8 mouse cellular contexts compared by ENCODE assay signal in the genomic region with DNA sequence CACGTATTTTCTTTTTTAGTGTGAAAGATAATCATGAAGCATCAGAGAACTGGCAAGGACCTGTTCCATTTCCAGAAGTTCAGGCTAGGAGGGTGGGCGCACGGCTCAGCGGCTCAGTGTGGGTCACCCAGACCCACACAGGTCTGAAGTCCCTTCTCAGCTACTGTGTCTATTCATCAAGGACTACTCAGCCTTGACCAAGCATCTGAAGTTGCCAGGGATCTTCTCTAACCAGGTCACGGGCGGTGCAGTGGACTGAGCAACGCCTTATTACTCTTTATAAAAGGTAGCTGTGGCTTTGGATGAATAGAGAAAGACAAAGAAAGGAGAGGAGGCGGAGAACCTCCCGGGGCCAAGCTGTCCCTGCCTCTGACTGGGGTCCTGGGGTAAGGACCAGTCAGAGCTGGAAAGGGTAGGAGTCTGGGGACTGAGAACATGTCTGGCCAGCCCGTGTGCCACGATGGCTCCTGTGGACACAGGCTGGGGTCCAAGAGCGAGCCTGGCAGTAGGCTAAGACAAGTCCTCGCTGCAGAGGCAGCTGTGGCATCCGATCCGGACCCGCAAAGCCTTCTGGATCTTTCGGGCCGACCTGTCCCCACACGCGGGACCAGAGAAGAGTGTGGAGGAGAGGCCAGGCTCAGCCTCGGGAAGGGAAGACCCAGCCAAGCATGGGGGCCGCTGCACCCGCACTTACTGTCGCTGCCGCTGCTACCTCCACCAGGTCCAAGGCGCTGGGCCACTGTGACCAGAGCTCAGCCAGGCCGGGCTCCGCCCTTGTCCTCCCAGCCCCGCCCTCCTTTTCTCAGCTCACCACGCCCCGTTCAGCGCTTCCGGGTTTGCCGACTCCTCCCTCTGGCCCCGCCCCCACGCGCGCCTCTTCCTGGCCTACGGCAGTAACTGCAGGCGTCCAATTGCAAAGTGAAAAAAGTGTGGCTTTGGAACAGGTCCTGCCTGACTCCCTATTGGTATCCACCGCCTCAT. TPM values are rescaled to one million over a fixed set of nuclear protein-coding genes. Genes with fewer than 3 reads are reported as not detected.
DNase-seq lines count a peak whose midpoint lies in the region; ATAC-seq and TF ChIP-seq lines count a peak whose summit lies in the region.

Gene Slc29a3 (minus strand): TSS at position 755 of the 981 bp plus-strand sequence.

- no peaks in the 10 kb centered on the region for H3K9me3 ChIP-seq in G1E (replicated peaks)
- H3K9me3 ChIP-seq in forebrain, embryonic 16.5 days (ENCODE audit: control insufficient read depth, low read length) = no peaks in the 10 kb centered on the region
- no peaks in the 10 kb centered on the region for H3K9me3 ChIP-seq in lung, embryonic 14.5 days (ENCODE audit: low read depth, low read length)

- peak within 1 kb of the TSS; percentile 91 for H3K4me2 ChIP-seq in forebrain, embryonic 16.5 days (ENCODE audit: low read length)
- H3K4me2 ChIP-seq in lung, embryonic 14.5 days = peak within 1 kb of the TSS; percentile 75

- H3K4me3 ChIP-seq in G1E (ENCODE audit: low read depth, low read length) = peak within 1 kb of the TSS; percentile 75
- H3K4me3 ChIP-seq in forebrain, embryonic 16.5 days (replicated peaks; ENCODE audit: low read length) = peak within 1 kb of the TSS; percentile 77
- peak within 1 kb of the TSS; percentile 93 for H3K4me3 ChIP-seq in layer of hippocampus, adult 2 months
- peak within 1 kb of the TSS; percentile 64 for H3K4me3 ChIP-seq in lung, embryonic 14.5 days (ENCODE audit: low read depth, low read length)
- peak within 1 kb of the TSS; percentile 61 for H3K4me3 ChIP-seq in olfactory bulb, adult 2 months (ENCODE audit: insufficient read depth, low read depth, low read length)
- peak within 1 kb of the TSS; percentile 76 for H3K4me3 ChIP-seq in thymus, adult 2 months (ENCODE audit: control insufficient read depth, insufficient read depth, low read length)

- peak; percentile 93 for ATAC-seq in G1E (ENCODE audit: extremely low read depth, insufficient number of reproducible peaks, low FRiP score, poor library complexity, severe bottlenecking)
- peak; percentile 91 for ATAC-seq in forebrain, embryonic 16.5 days
- ATAC-seq in lung, embryonic 14.5 days (ENCODE audit: insufficient read depth) = peak; percentile 94

- peak within 1 kb of the TSS; percentile 84 for H3K9ac ChIP-seq in forebrain, embryonic 16.5 days (replicated peaks; ENCODE audit: low read depth, low read length)
- peak within 1 kb of the TSS; percentile 75 for H3K9ac ChIP-seq in lung, embryonic 14.5 days

- TF ChIP-seq POLR2A in olfactory bulb, adult 2 months (IDR thresholded peaks at IDR 0.05; ENCODE audit: insufficient read depth, low read depth, low read length) = peak; percentile 41; the same call in 1 of the 2 replicates
- TF ChIP-seq POLR2A in thymus, adult 2 months (IDR thresholded peaks at IDR 0.05; ENCODE audit: control insufficient read depth, extremely low read depth, insufficient read depth, low read length, poor library complexity) = peak; percentile 81

- peak within 1 kb of the TSS; percentile 57 for H3K27ac ChIP-seq in forebrain, embryonic 16.5 days (ENCODE audit: low read length)
- H3K27ac ChIP-seq in layer of hippocampus, adult 2 months = peak within 1 kb of the TSS; percentile 92
- peak within 1 kb of the TSS; percentile 63; the same call in 1 of the 2 replicates for H3K27ac ChIP-seq in lung, embryonic 14.5 days (ENCODE audit: low read depth)
- no peak within 1 kb of the TSS for H3K27ac ChIP-seq in olfactory bulb, adult 2 months (ENCODE audit: insufficient read depth, low read depth, low read length)
- peak within 1 kb of the TSS; percentile 65 for H3K27ac ChIP-seq in thymus, adult 2 months (ENCODE audit: control insufficient read depth, insufficient read depth, low read length)

- H3K4me1 ChIP-seq in G1E (ENCODE audit: insufficient read depth, low read depth, low read length) = peaks cover 2% of the 10 kb centered on the region
- peaks cover 17% of the 10 kb centered on the region for H3K4me1 ChIP-seq in forebrain, embryonic 16.5 days (replicated peaks; ENCODE audit: control insufficient read depth, insufficient read depth, low read length)
- peaks cover 6% of the 10 kb centered on the region; the same call in 1 of the 2 replicates for H3K4me1 ChIP-seq in lung, embryonic 14.5 days (ENCODE audit: insufficient read depth)
- H3K4me1 ChIP-seq in olfactory bulb, adult 2 months (ENCODE audit: control insufficient read depth, insufficient read depth, low read length) = peaks cover 19% of the 10 kb centered on the region
- H3K4me1 ChIP-seq in thymus, adult 2 months (replicated peaks; ENCODE audit: control insufficient read depth, insufficient read depth, low read length) = peaks cover 20% of the 10 kb centered on the region

- intact Hi-C loops in heart, postnatal 36 days (cut with DNase I) = no loop called here

- DNase-seq in G1E (ENCODE audit: low spot score) = peak; percentile 75
- DNase-seq in cerebellum, adult 18-20 months = peak; percentile 92 to 93
- peak; percentile 98 to 99 for DNase-seq in heart, postnatal 36 days
- DNase-seq in layer of hippocampus, adult 2 months (ENCODE audit: low spot score in 2 of 2) = peak; percentile 95 to 96
- peak; percentile 97 for DNase-seq in lung, embryonic 14.5 days
- peak; percentile 98 for DNase-seq in thymus, adult 2 months

- peaks cover 28% of the 10 kb centered on the region for H3K36me3 ChIP-seq in G1E (replicated peaks)
- H3K36me3 ChIP-seq in forebrain, embryonic 16.5 days (ENCODE audit: control insufficient read depth, insufficient read depth) = no peaks in the 10 kb centered on the region
- H3K36me3 ChIP-seq in lung, embryonic 14.5 days (ENCODE audit: insufficient read depth) = peaks cover 5% of the 10 kb centered on the region; the same call in 1 of the 2 replicates
- H3K36me3 ChIP-seq in thymus, adult 2 months (ENCODE audit: control insufficient read depth, insufficient read depth, low read length) = no peaks in the 10 kb centered on the region

- 6% methylated on average over 37 of the region's 41 CpGs for WGBS in forebrain, embryonic 16.5 days
- WGBS in lung, embryonic 14.5 days = 10% methylated on average over 41 of the region's 41 CpGs
- 11% methylated on average over 41 of the region's 41 CpGs for WGBS in olfactory bulb, adult 2 months
- 2% methylated on average over 41 of the region's 41 CpGs for WGBS in thymus, adult 2 months

- no peak for TF ChIP-seq CTCF in G1E (IDR thresholded peaks at IDR 0.05; ENCODE audit: low read depth, low read length)
- peak; percentile 72 for TF ChIP-seq CTCF in layer of hippocampus, adult 2 months (conservative IDR thresholded peaks at IDR 0.05)
- peak; percentile 66 for TF ChIP-seq CTCF in lung, embryonic 14.5 days (IDR thresholded peaks at IDR 0.05; ENCODE audit: low read depth)
- no peak for TF ChIP-seq CTCF in olfactory bulb, adult 2 months (IDR thresholded peaks at IDR 0.05; ENCODE audit: insufficient read depth, low read depth, low read length)
- peak; percentile 50; the same call in 1 of the 2 replicates for TF ChIP-seq CTCF in thymus, adult 2 months (IDR thresholded peaks at IDR 0.05; ENCODE audit: borderline replicate concordance, control insufficient read depth, extremely low read depth, insufficient read depth, low read length, poor library complexity)

- no peaks in the 10 kb centered on the region for H3K27me3 ChIP-seq in G1E (ENCODE audit: insufficient read depth, low read length)
- no peaks in the 10 kb centered on the region for H3K27me3 ChIP-seq in forebrain, embryonic 16.5 days (replicated peaks; ENCODE audit: control insufficient read depth, insufficient read depth, low read length)
- no peaks in the 10 kb centered on the region for H3K27me3 ChIP-seq in lung, embryonic 14.5 days (ENCODE audit: insufficient read depth, low read length)
- H3K27me3 ChIP-seq in thymus, adult 2 months (ENCODE audit: control insufficient read depth, insufficient read depth, low read length) = no peaks in the 10 kb centered on the region

RNA-seq across cellular contexts. Expression of gene Slc29a3, which starts in this region (rescaled TPM):
- 5.7 and 7.4 TPM in 2 replicates for total RNA-seq in G1E (2014; fragmentation: Nextera tagmentation)
- total RNA-seq in G1E (2017) = 1.3 and 1.6 TPM in 2 replicates
- polyA plus RNA-seq in G1E (2012) = 0.43 and 1.7 TPM in 2 replicates
- polyA plus RNA-seq in forebrain, embryonic 16.5 days (2015; fragmentation: Nextera tagmentation; extraction: Ambion mirVana) = 13.0 and 13.4 TPM in 2 replicates
- 1 to 10 TPM; 3.2 to 6.7 TPM for total RNA-seq in heart, postnatal 36 days (2021)
- total RNA-seq in layer of hippocampus, adult 2 months (2021) = 10 to 100 TPM; 14.6 to 18.3 TPM
- polyA plus RNA-seq in lung, embryonic 14.5 days (2014; fragmentation: Nextera tagmentation; extraction: Ambion mirVana) = 7.4 and 9.0 TPM in 2 replicates
- not detected in 2 replicates for polyA plus RNA-seq in olfactory bulb, adult 2 months (2012; ENCODE audit: insufficient read depth, insufficient read length, low replicate concordance, missing spikeins)
- 33.9 and 43.2 TPM in 2 replicates for polyA plus RNA-seq in thymus, adult 2 months (2012; rRNA removed)

Comparison
In these comparisons a context has a peak if more than half of its experiments do, and no peak if none do; other contexts are left out.
1. CTCF ChIP-seq: peak in layer of hippocampus, adult 2 months (single experiment), lung, embryonic 14.5 days (single experiment) and thymus, adult 2 months (single experiment); none in G1E (single experiment) and olfactory bulb, adult 2 months (single experiment).
2. Peak in every context shown above with its lines, with median percentiles within 50 percentile points of each other: ATAC-seq, DNase-seq and H3K4me3 ChIP-seq.